Mouse (Mus musculus) pancreas, adult 10 weeks (tissue): ENCODE results near the gene S100a6. TPM values are rescaled to one million over a fixed set of nuclear protein-coding genes. Genes with fewer than 3 reads are reported as not detected.

Experiments used
- polyA plus RNA-seq: library from polyadenylated mRNA; stranded (reverse); fragments of 350-450 nt; fragmentation: Illumina TruSeq; extraction: RNeasy Lipid Tissue Mini Kit (QIAGEN cat#74804); gene quantifications from one replicate; pipeline ENCODE4 v1.2.3, GENCODE M21; 2015; ENCODE audit warnings: low read depth, low replicate concordance; ENCODE audit not compliant: insufficient read depth

The S100a6 gene
- 248 TPM for polyA plus RNA-seq

GRCm38 (mm10) chr3:90612728-90613291, at the start of gene S100a6:
Gene S100a6 (plus strand): TSS chr3:90612882.

GRCm38 (mm10) chr3:90589947-90590346, 22.7 kb upstream of the S100a6 start, which contains the start of gene S100a2:
Gene S100a2 (plus strand): TSS chr3:90590247.

GRCm38 (mm10) chr3:90601486-90602110, 11.1 kb upstream of the S100a6 start, which contains the start of gene Gm42674:
Gene Gm42674 (plus strand): TSS chr3:90601904.

GRCm38 (mm10) chr3:90603623-90604022, 9.1 kb upstream of the S100a6 start, which contains the start of gene S100a4:
Gene S100a4 (plus strand): TSS chr3:90603771.

GRCm38 (mm10) chr3:90608223-90608622, 4.5 kb upstream of the S100a6 start, which contains the start of gene S100a5:
Gene S100a5 (plus strand): TSS chr3:90608523.

GRCm38 (mm10) chr3:90653717-90654116, 41.0 kb downstream of the S100a6 start, which contains the start of gene S100a7a:
Gene S100a7a (plus strand): TSS chr3:90654017.

GRCm38 (mm10) chr3:90668846-90669245, 56.2 kb downstream of the S100a6 start, which contains the start of gene S100a8:
Gene S100a8 (plus strand): TSS chr3:90668978.

Other genes with a start within 250 kb of the S100a6 start
- gene Slc27a3, start 222.9 kb upstream of the S100a6 start, polyA plus RNA-seq: 6.5 TPM
- 12.9 TPM for gene Ints3, start 179.3 kb upstream of the S100a6 start, polyA plus RNA-seq
- gene Npr1, start 147.0 kb upstream of the S100a6 start, polyA plus RNA-seq: 24.0 TPM
- gene Ilf2, start 136.8 kb upstream of the S100a6 start, polyA plus RNA-seq: 10.1 TPM
- gene Snapin, start 121.8 kb upstream of the S100a6 start, polyA plus RNA-seq: 11.3 TPM
- gene Chtop, start 103.4 kb upstream of the S100a6 start, polyA plus RNA-seq: 22.0 TPM
- gene S100a1, start 98.5 kb upstream of the S100a6 start, polyA plus RNA-seq: 42.7 TPM
- 22.3 TPM for gene S100a13, start 98.4 kb upstream of the S100a6 start, polyA plus RNA-seq
- gene S100a14, start 86.0 kb upstream of the S100a6 start, polyA plus RNA-seq: not detected
- 41.8 TPM for gene S100a16, start 75.6 kb upstream of the S100a6 start, polyA plus RNA-seq
- gene S100a3, start 52.3 kb upstream of the S100a6 start, polyA plus RNA-seq: not detected
- not detected for gene S100a2, start 22.6 kb upstream of the S100a6 start, polyA plus RNA-seq
- gene Gm42674, start 11.0 kb upstream of the S100a6 start, polyA plus RNA-seq: not detected
- 10.9 TPM for gene S100a4, start 9.1 kb upstream of the S100a6 start, polyA plus RNA-seq
- gene S100a5, start 4.4 kb upstream of the S100a6 start, polyA plus RNA-seq: not detected
- 0.89 TPM for gene S100a7a, start 41.1 kb downstream of the S100a6 start, polyA plus RNA-seq
- gene S100a8, start 56.1 kb downstream of the S100a6 start, polyA plus RNA-seq: not detected
- gene S100a9, start 82.8 kb downstream of the S100a6 start, polyA plus RNA-seq: not detected
- gene Pglyrp4, start 114.0 kb downstream of the S100a6 start, polyA plus RNA-seq: not detected
- not detected for gene Gm5849, start 165.0 kb downstream of the S100a6 start, polyA plus RNA-seq